Mouse (Mus musculus) liver, postnatal 0 days (tissue): ENCODE results near the gene Lad1.

Source experiments
- CTCF ChIP-seq: sonication (generic); IDR thresholded peaks from 2 replicates; pipeline ENCODE4 v1.5.1; 2016; ENCODE audit warnings: antibody characterized with exemption, low read depth
- EP300 ChIP-seq: IDR thresholded peaks from 2 replicates; pipeline ENCODE4 v1.6.1; 2016; ENCODE audit warnings: antibody characterized with exemption, low read depth, mild to moderate bottlenecking

GRCm38 (mm10) chr1:135793370-135794215, 24.8 kb upstream of the Lad1 start:
- TF ChIP-seq CTCF (no peak), EP300 (no peak)
